Mouse (Mus musculus): ENCODE measurements around the gene Hnrnph3.

DNA sequence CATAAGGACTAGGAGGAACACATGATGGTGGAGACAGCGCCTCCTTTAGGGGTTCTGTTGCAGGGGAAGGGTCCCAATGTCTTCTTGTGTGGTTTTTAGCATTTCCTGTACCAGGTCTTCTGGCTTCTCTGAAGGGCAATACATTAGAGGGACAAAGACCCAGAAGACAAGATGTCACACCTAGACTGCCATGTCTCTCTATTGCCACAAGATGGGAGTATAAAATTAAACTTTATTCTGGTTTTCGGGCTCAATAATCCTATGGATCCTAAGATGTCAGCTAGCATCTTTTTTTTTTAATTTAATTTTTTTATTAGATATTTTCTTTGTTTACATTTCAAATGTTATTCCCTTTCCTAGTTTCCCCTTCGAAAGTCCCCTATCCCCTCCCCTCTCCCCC is 19.1 kb upstream of the Hnrnph3 start:
- 0 out of 2 replicates have a peak, but pooled peaks have one; percentile 2 for TF ChIP-seq CTCF (IDR thresholded peaks at IDR 0.05; ENCODE audit: borderline replicate concordance, extremely low read depth, insufficient read depth, insufficient read length)
- TF ChIP-seq POLR2A (IDR thresholded peaks at IDR 0.05; ENCODE audit: borderline replicate concordance, extremely low read depth, insufficient read depth, insufficient read length, poor library complexity, severe bottlenecking): no peak

All from brain, embryonic 14.5 days (tissue).